Mouse (Mus musculus): ENCODE measurements around the gene Slc34a1.

Gene Slc34a1

DNA sequence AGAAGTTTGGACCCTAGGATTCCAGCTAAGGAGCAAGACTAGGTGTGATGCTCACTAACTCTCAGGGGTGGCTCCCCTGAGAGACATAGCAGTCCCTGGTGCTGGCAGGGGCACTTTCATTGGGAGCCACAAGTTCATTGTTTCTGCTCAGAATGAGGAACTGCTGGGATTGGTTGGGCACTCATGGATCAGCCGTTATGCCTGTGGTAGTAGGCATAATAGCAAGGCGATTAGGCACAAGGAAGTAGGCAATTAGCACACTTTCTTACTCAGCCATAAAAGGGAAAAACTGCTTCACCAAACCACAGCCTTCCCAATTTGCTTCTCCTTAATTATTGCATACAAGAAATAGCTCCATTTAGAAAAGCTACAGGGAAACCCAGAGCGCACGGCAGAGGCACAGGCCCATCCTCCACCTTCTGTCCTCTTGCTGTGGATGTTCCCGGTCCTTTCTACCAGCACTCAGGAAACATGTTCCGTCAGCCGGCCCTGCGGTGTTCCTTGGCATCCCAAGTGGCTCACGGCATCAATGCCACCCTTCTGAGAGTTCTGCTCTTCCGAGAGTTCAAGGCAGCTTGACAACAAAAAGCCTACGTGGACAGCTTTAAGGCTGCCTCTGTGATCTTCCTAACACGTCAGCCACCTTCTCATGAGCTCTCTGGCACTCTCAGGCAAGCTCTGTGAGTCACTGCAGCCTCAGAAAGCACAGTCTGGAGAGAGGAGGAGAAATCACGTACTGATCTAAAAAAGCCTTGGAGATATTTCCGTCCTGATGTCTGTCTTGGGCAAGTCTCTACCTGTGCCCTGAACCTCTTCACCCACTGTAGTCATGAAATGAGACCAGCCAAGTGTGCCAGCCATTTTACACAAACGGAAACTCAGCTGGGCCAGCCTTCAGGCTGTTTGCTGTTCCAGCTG is 6.2 kb downstream of the Slc34a1 start:
- CTCF ChIA-PET, result interaction anchor here (1.3 kb wide), 1 partner anchor 68 kb away, joined by 9 read pairs; no protein-coding TSS in a partner anchor

DNA sequence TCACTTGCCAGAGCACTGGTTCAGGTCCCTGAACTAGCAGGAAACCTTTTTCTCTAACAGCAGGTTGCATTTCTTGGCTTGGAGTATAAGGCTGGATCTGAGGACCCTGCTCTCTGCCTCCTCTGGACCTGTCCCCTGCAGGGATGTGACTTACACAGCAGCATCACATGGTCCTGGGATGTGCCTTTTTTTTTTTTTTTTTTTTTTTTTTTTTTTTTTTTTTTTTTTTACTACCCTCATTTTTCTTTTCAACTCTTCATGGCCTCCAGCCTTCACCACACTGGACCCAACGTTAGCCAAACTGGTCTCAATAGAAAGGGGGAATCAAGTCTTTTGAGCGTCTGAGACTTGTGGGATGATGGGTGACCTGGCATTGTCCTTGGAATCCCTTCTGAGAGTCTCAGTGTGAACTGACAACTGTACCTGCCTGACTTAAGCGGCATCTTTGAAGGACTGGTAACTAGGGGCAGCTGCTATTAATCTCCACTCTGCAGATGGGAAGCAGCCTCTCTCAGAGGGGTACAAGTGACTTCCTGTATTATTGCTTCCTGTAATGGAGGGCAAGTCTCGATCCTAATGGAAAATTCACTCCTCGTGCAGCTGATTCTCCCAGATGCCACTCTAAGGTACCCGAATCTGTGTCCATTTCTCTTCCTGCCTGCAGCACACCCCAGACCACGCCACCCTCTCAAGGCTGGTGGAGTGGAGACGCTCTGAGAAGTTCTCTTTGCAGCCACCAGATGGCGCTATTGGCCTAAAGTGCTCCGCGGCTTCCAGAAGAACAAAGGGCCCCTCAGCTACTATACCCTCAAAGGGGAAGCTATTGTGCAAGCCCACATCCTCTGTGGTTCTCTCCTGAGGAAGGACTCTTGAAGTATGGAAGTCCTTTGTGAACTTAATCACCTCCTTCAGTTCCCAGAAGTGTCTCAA is 7.1 kb downstream of the Slc34a1 start:
- CTCF ChIA-PET, result interaction anchor here (1.2 kb wide), 2 partner anchors 19 to 109 kb away, joined by 3 read pairs; partner anchors contain the start of gene Pdlim7

DNA sequence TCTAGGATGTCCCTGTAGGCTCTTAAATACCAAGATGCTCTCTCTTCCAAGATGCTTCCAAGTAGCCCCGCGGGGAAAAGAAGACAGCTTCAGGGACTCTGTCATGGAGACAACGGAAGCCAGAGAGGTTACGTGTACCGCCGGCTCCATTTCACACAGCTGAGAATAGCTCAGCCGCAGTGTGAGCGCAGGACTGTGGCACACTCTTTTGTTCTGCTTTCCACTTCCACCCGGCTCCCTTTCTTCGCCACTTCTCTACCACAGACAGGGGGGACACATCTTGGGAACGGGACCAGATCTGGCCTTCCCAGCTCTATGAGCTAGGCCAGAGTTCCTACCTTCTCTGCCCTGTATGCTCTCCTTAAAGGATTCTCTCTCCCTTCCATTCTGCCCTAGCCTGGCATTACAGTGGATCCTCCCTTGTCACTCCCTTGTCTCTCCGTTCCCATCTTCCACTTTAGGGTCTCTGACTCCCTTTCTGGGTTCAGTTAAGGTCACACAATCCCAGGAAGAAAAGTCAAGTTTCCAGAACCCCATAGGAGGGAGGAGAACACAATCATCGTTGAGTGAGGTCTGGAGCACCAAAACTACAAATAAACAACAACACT is 7.9 kb downstream of the Slc34a1 start:
- CTCF ChIA-PET, result interaction anchor here (1.2 kb wide), 2 partner anchors 19 to 108 kb away, joined by 3 read pairs; partner anchors contain the start of gene Pdlim7

DNA sequence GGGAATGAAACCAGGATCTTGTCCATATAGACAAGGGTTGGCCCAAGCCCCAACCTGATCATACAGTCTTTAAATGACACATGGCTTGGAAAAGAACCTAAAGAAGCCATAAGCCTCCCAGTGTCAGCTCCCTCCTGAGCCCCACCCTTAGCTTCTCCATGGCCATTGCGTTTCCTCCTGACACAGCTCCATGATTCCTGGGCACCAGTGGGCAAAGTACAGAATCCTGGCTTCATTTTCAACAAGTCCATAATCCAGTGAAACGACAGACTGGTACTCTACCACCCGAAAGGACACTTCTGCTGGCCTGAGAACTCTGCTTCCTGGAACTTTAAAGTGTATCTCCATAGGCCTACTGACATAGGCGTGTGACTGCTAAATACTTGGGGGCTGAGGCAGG is 9.4 kb downstream of the Slc34a1 start:
- CTCF ChIA-PET, result interaction anchor here (1.0 to 1.6 kb wide), 2 partner anchors 12 to 46 kb away, joined by 3 to 5 read pairs; no protein-coding TSS in a partner anchor

DNA sequence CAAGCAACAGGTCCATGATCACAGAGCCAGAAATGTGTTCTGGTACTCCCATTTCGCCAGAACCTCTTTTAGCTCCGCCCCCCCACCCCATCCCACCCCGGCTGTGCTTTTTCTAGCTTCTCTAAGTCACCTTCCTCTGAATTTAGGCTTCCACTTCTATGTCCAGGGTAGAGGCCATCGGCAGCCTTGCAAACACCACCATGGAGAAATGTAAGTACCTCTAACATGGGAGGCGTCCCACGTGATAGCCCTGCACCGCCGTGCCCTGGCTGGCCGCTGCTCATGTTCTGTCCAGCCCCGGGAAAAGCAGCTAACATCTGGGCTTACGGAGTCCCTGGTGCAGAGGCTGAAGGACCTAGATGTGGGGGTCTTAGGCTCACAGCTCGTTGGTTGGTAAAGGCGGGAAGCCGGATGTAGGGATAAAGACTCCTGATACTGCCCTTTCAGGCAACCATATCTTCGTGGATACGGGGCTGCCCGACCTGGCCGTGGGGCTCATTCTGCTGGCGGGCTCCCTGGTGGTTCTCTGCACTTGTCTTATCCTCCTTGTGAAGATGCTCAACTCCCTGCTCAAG is 10.6 kb downstream of the Slc34a1 start:
- CTCF ChIA-PET, result interaction anchor here (0.5 kb wide), 1 partner anchor 124 kb away, joined by 8 read pairs; no protein-coding TSS in a partner anchor

DNA sequence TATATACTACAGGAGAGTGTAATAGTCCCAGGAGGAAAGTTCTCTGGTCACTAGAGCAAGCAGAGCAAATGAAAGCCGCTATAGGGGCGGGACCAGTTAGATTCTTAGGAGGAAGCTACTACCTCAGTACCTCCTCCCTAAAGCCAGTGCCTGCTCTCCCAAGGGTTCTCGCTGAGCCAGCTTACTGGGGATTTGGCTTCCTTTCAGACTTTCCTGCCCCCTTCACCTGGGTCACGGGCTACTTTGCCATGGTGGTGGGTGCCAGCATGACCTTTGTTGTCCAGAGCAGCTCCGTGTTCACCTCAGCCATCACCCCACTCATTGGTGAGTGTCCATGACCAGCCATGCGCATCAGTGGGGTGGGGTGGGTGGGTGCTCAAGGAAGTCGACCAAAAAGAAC is 13.8 kb downstream of the Slc34a1 start:
- CTCF ChIA-PET, result interaction anchor here (0.6 to 0.7 kb wide), 2 partner anchors 44 to 102 kb away, joined by 3 to 5 read pairs; no protein-coding TSS in a partner anchor

DNA sequence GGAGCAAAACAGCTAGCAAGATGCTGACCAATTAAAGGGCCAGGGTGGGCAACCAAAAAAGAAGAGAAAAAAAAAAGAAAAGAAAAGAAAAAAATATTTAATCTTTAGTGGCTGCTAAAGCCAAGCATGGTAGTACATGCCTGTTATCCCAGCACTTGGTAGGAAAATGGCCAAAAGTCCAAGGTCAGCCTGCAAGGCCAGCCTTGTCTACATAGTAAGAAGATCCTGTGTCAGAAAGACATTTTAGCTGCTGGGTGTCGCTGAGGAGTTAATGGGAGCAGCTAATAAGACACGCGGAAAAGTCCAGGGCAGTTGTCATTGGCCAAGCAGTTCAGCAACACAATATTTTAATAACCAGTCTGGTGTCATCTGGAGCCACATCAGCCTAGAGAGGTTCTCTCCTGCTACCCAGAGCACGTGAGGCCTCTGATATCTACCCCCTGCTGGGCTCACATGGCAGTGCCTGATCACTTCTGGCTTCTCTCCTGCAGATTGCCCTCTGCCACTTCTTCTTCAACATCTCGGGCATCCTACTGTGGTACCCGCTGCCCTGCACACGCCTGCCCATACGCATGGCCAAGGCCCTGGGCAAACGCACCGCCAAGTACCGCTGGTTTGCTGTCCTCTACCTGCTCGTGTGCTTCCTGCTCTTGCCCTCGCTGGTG is 14.8 kb downstream of the Slc34a1 start:
- CTCF ChIA-PET, result interaction anchor here (0.5 to 0.6 kb wide), 2 partner anchors 43 to 154 kb away, joined by 3 to 4 read pairs; no protein-coding TSS in a partner anchor

DNA sequence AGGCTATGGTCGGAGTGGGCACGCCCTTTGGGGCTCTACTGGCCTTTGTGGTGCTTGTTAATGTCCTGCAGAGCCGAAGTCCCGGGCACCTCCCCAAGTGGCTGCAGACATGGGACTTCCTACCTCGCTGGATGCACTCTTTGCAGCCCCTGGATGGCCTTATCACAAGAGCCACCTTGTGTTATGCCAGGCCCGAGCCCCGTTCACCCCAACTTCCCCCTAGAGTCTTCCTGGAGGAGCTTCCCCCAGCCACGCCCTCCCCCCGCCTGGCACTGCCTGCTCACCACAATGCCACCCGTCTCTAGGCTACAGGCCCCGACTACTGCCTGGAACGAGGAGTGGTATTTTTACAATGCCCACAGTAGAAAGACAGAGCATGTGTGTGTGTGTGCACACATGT is 15.3 kb downstream of the Slc34a1 start:
- CTCF ChIA-PET, result interaction anchor here (0.5 kb wide), 1 partner anchor 154 kb away, joined by 4 read pairs; no protein-coding TSS in a partner anchor

DNA sequence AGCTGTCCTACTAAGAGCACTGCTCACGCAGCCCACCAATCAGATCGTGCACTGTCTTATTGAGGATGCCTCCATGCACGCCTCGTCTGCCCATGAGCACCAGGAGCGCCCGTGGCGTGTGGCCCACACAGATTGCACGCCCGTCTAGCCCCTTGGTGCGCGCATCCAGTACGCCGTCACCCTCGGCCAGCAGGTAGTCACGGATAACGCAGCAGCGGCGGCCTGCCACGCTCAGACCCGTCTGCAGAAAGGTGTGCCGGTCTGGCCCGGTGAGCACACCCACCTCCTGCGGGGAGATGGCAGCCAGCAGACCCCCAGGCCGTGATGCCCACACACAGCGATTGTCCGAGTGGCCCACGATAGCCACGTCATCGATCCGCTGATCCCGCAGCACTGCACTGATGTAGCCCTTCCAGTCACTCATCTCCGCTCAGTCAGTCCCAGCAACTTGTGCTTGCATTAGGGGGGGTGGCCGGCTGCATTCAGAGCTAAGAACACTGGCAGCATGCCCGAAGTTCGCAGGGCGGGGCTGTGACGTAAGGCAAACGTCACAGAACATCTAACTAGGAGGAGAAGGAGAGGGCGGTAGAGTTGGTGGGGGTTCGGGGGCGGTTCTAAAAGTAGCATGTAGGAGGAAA is 16.9 kb downstream of the Slc34a1 start, which contains the start of gene Pfn3:
Pfn3 (minus strand) TSS at position 490 of the 638 bp plus-strand sequence.
- CTCF ChIA-PET, result interaction anchor here (0.5 kb wide), 1 partner anchor 101 kb away, joined by 3 read pairs; no protein-coding TSS in a partner anchor

DNA sequence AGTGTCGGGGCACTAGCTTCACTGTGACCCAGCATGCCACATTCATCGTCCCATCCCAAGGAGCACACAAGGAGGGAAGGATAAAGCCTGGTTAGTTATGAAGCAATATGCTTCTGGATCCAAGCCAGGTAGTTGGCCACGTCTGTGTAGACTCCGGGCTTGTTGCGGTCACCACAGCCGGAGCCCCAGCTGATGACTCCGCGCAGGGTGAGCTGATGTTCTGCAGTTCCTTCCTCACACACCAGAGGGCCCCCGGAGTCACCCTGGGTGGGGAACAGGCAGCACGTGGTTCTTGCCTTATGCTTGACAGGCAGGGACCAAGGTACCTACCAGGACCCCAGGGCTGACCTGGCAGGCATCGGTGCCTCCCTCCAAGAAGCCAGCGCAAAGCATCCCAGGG is 20.0 kb downstream of the Slc34a1 start:
- CTCF ChIA-PET, result interaction anchor here (0.7 to 1.5 kb wide), 3 partner anchors 47 to 97 kb away, joined by 3 read pairs; no protein-coding TSS in a partner anchor

DNA sequence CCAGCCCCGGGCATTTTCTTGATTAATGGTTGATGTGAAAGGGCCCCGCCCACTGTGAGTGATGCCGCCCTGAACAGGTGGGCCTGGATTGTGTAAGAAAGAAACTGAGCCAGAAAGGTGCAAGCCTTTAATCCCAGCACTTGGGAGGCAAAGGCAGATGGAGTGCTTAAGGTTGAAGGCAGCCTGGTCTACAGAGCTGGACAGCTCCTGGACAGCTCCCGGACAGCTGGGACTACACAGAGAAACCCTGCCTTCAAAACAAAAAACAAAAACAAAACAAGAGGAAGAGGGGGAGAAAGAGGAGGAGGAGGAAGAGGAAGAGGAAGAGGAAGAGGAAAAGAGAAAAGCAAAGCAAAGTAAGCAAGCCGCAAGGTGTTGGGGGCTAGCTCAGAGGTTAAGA is 21.2 kb downstream of the Slc34a1 start:
- CTCF ChIA-PET, result interaction anchor here (1.1 kb wide), 1 partner anchor 12 kb away, joined by 3 read pairs; no protein-coding TSS in a partner anchor

DNA sequence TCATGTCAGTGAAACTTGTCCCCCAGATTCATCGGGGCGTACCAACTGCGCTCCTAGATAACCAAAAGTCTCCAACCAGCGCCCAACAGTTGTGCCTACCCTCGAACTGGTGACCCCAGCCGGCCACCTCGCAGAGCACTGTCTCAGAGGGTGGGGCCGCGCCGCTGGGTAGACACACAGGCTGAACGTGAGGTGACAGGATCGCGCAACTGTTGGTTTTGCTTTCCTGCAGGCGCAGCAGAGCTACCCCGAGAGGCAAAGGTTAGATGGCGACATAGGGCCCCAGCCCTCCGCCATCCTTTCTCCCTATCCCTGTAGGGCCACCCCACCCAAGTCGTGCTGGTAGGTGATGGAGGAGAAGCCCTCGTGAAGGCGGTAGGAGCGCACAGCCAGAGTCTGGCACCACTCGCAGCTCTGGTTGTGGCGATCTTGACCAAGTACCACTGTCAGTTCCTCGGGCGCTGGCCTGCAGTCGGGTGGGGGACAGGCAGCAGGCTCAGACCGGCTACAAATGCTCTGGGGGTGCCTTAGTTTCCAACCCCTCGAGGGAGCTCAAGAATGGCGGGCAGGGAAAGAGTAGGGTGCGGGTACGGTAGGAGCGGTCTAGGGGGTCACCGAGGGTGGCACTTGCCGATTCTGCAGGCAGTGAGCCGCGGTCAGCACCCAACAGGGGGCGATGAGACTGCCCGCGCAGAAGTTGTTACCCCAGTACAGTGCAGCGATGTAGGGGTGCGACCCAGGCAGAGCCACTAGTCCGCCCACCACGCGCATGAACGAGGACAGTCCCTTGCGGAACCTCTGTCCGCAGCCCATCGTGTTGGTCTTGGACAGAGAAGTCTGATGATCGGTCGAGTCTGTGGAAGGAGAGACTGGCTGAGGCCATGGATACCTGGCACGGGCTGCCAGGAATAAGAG is 22.3 kb downstream of the Slc34a1 start:
- CTCF ChIA-PET, result interaction anchor here (0.6 to 1.6 kb wide), 4 partner anchors 13 to 50 kb away, joined by 3 to 7 read pairs (median 4); no protein-coding TSS in a partner anchor

DNA sequence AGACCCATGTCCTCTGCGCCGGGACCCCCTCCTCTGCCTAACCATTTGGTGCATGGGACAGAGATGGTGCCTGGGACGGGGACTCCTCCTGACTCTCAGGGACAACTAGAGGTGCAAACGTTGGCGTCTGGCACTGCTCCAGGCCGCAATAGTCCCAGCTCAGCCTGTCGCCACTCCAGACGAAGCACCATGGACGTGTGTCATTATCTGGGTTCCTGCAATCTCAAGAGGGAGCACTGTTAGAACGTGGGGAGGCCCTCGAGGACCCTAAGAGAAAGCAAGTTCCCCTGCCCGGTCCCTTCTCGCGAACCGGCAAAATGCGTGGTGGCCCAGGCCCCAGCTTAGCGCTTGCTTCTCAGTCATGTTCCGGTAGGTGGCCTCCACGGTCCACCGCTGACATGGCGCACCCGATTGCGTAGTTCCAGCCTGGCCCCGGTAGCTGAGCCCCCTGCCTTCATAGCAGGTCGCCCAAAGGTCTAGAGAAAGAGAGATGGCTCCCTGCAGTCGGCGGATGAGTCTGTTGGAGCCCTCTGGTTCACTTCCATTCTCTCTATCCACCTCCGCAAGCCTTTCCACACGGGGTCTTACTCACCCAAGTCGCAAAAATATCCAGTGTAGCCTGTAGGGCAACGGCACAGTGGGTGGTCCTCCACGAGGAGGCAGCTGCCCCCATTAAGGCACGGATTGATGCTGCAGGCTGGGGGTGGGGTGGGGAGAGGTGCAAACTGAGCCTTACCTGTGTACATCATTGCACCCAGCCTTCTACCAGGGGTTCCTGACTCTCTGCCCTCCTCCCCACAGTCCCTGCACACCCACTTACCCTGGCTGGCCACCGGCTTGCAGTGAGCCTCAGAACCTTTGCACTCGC is 23.2 kb downstream of the Slc34a1 start:
- CTCF ChIA-PET, result interaction anchor here (0.7 to 1.6 kb wide), 5 partner anchors 10 to 93 kb away, joined by 3 to 5 read pairs (median 3); no protein-coding TSS in a partner anchor

DNA sequence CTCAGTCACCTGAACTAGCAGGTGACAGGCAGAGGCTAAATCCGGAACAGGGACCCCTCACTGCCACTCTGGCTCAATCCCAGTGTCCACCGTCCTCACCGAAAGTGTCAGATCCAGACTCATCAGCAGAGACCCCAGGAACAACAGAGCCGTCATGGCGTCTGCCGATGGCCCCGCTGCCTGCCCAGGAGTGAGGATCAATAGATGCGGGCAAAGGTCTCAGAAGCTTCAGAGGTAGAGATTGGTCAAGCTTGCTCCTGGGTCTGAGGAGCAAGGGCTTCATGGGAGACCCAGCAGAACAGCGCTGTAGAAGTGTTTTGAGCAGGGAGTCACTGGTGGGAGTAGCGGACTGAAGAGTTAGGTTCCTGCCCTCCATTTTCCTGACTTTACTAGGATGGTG is 28.6 kb downstream of the Slc34a1 start, which contains the start of gene F12:
F12 (minus strand) TSS at position 181 of the 400 bp plus-strand sequence.
- CTCF ChIA-PET, result interaction anchor here (1.5 kb wide), 1 partner anchor 22 kb away, joined by 3 read pairs; no protein-coding TSS in a partner anchor

DNA sequence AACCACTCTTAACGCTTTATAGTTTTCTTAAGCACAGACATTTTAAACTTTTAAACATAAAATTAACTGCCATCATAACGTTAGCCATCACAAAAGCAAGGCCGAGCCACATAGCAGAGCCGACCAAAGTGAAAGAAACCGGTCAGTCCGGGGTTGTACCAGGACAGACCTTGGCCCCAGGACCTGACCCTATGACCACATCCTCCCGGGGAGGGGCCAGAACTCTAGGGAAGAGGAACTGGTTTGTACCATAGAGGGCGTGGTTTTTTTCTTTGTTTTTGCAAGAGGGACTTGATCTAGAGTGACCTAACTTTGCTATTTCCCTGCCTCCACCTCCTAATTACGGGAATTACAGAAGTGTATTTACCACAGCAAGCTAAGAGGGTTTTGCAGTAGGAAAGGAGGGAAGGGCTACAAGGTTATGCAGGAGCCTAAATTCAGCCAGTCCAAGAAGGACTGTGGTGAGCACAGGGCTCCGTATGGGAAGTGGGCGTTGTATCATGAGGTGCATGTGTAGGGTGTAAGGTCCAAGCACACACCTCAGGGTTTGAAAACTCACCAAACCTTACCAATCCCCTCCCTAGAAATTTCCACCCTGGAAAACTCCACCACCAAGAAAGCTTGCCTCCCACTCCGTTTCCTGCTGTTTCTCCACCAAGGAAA is 31.4 kb downstream of the Slc34a1 start:
- CTCF ChIA-PET, result no interaction called here

DNA sequence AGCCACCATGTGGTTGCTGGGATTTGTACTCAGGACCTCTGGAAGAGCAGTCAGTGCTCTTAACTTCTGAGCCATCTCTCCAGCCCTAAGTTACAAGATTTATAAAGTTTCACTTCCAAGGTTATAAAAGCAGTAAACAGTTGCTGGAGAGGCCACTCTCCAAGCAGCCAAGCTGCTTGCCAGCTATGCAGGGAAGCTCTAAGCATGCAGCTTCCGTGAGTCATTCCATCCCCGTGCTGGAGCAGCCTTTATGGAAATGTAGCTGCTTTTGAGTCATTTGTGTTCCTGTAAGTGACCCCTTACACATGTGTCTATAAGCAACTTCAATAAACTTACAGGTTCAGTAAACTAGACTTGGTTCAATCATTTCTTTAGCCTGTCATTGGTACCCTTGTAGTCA is 32.6 kb downstream of the Slc34a1 start:
- CTCF ChIA-PET, result interaction anchor here (0.6 to 1.9 kb wide), 4 partner anchors 8 to 69 kb away, joined by 3 to 5 read pairs (median 4); no protein-coding TSS in a partner anchor

All from spleen, embryonic (tissue).